Mouse (Mus musculus) stomach, embryonic 14.5 days (tissue): ENCODE results near the gene Pemt. TPM values are rescaled to one million over a fixed set of nuclear protein-coding genes. Genes with fewer than 3 reads are reported as not detected.

ENCODE experiments used
- ATAC-seq: fragments of 200-750 bp; cut with Nextera tagmentation; 2 replicates; pipeline ENCODE4 v1.8.0; 2017; ENCODE audit warnings: low read depth, moderate TSS enrichment; ENCODE audit not compliant: insufficient number of reproducible peaks, insufficient read depth, low FRiP score
- H3K27ac ChIP-seq: fragments of 300-500 bp; sonication (generic); 2 replicates; pipeline ENCODE4 v1.5.1; 2014; ENCODE audit warnings: mild to moderate bottlenecking, low read length, moderate library complexity, mixed read lengths
- H3K27me3 ChIP-seq: fragments of 300-500 bp; sonication (generic); 2 replicates; pipeline ENCODE4 v1.6.1; 2014; ENCODE audit warnings: low read length, control low read depth, mixed read lengths; ENCODE audit not compliant: control insufficient read depth, insufficient read depth
- H3K36me3 ChIP-seq: fragments of 300-500 bp; sonication (generic); 2 replicates; pipeline ENCODE4 v1.6.1; 2014; ENCODE audit warnings: mild to moderate bottlenecking, control low read depth, low read length, moderate library complexity, mixed read lengths; ENCODE audit not compliant: control insufficient read depth, insufficient read depth
- H3K4me1 ChIP-seq: fragments of 300-500 bp; sonication (generic); 2 replicates; pipeline ENCODE4 v1.6.1; 2014; ENCODE audit warnings: low read length, control low read depth, mixed read lengths; ENCODE audit not compliant: control insufficient read depth, insufficient read depth
- H3K4me2 ChIP-seq: fragments of 300-500 bp; sonication (generic); replicated peaks from 2 replicates; pipeline ENCODE4 v1.6.1; 2014; ENCODE audit warnings: low read depth, low read length, control low read depth
- H3K4me3 ChIP-seq: fragments of 300-500 bp; sonication (generic); 2 replicates; pipeline ENCODE4 v1.5.1; 2014; ENCODE audit warnings: low read depth, low read length, control low read depth
- H3K9ac ChIP-seq: fragments of 300-500 bp; sonication (generic); replicated peaks from 2 replicates; pipeline ENCODE4 v1.6.1; 2014; ENCODE audit warnings: low read depth, mild to moderate bottlenecking, control low read depth, low read length, moderate library complexity, mixed read lengths
- H3K9me3 ChIP-seq: fragments of 300-500 bp; sonication (generic); 2 replicates; pipeline ENCODE4 v1.6.1; 2016; ENCODE audit warnings: low read depth, low read length, control low read depth; ENCODE audit not compliant: control insufficient read depth
- WGBS: fragments of 180-500 bp; shearing (Covaris S2); extraction: QIAGEN DNeasy Blood & Tissue Kit; methylation state at CpG from one replicate; pipeline ENCODE4 v1.1.7; 2014; 5-methylcytosine and 5-hydroxymethylcytosine counted together
- polyA plus RNA-seq: library from polyadenylated mRNA; unstranded; fragments of >200 nt; fragmentation: Nextera tagmentation; extraction: Ambion mirVana; gene quantifications from 2 replicates; pipeline ENCODE4 v1.2.1, GENCODE M21; 2014

Pemt gene
- polyA plus RNA-seq, 1 experiment from 2014 or later, result 6.7 TPM

DNA sequence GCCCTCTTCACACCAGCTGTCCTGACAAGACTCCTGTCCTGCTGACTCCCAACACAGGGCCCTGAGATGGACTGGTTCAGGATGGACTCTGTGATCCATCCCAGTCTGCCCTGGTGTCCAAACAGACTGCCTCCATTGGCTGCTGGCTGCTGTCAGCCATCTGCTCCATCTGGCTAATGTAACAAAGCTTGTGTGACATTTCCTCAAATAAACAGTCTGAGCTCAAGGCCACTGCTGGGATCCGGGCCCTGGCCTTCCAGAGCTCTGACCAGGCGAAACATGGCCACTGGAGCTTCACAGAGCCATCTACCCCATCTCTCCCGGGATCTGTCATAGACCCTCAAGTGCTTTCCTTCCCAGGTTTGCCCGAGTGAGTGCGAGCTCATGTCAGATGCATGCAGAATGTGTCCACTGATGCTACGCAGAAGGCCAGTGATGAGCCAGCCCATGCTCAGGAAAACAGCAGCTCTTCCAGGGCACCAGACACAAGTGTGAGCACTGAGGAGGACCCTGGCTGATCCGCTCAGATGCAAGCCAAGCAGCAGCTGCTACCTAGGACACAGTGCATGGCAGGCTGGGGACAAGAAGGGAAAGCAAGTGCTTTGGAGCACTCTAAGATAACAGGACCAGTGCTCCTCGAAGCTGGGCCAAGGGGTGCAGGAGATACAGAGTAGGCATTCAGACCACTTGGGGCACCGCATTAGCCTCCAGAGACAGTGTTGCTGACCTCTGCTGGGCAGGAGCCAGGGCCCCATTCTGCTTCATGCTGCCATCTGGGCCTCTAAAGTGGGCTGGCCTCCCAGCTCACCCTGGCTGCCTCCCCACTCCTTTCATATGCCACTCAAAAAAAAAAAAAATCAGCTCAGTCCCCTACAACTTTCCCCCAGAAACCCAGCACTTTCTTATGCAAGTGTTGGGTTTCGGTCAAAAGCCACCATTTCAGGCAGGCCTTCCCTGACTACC lies 18.1 kb downstream of the Pemt start:
- Histone ChIP-seq H3K27me3 (no peaks in the 10 kb centered on the region), H3K4me2 (no peak overlapping the region), H3K9me3 (no peaks in the 10 kb centered on the region), H3K36me3 (no peaks in the 10 kb centered on the region), H3K27ac (peak overlapping the region; percentile 69; the same call in 1 of the 2 replicates), H3K4me3 (no peak overlapping the region), H3K9ac (no peak overlapping the region), H3K4me1 (0 out of 2 replicates have a peak, but pooled peaks cover 10% of the 10 kb centered on the region)
- ATAC-seq, result peak; percentile 30; the same call in 1 of the 2 replicates
- 57% methylated on average over 10 of the region's 10 CpGs for WGBS

DNA sequence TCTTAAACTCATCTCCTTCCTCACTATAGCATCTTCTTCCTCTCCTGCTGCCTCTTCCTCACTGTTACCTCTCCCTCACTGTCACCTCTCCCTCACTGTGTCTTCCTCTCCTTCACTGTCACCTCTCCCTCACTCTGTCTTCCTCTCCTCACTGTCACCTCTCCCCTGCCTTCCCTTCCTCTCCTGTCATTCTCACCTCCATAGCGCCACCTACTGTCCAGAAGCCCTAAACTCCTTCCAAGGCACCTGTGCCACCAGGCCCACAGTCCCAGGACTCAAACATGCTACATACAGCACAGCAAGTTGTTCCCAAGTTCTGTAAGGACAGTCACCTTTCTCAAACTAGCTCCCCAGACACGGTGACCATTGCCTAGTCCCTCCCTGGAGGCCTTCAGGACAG lies 19.0 kb downstream of the Pemt start:
- no peaks in the 10 kb centered on the region for H3K36me3 ChIP-seq
- H3K4me2 ChIP-seq, result no peak overlapping the region
- no peak overlapping the region for H3K9ac ChIP-seq
- H3K9me3 ChIP-seq, result no peaks in the 10 kb centered on the region
- 0 out of 2 replicates have a peak, but pooled peaks cover 10% of the 10 kb centered on the region for H3K4me1 ChIP-seq
- no peak for ATAC-seq
- WGBS, result 6% methylated on average over 2 of the region's 2 CpGs
- H3K27ac ChIP-seq, result no peak overlapping the region
- no peak overlapping the region for H3K4me3 ChIP-seq
- no peaks in the 10 kb centered on the region for H3K27me3 ChIP-seq

DNA sequence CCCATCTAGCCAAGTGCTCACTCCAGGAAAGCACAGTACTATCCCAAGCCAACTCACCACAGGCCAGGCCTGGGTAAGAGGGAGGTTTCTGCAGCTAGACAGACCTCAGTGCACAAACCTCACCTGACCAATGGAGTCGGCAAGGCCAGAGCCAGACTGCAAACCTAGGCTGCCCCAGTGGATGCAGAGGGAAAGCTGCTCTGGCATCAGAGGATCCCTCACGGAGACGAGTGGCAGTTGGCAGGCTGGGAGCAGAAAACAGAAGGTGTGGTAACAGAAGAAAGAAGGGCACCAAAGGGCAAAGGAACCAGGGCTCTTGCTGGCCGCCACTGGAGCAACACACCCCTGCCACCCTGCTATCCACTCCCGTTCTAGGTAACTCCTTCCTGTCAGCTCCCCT lies 20.1 kb downstream of the Pemt start:
- ATAC-seq, result no peak
- Histone ChIP-seq H3K4me2 (no peak overlapping the region), H3K9ac (no peak overlapping the region), H3K36me3 (no peaks in the 10 kb centered on the region), H3K27ac (no peak overlapping the region), H3K4me3 (no peak overlapping the region), H3K9me3 (no peaks in the 10 kb centered on the region), H3K4me1 (0 out of 2 replicates have a peak, but pooled peaks cover 10% of the 10 kb centered on the region), H3K27me3 (no peaks in the 10 kb centered on the region)
- WGBS, result 70% methylated on average over 5 of the region's 5 CpGs

DNA sequence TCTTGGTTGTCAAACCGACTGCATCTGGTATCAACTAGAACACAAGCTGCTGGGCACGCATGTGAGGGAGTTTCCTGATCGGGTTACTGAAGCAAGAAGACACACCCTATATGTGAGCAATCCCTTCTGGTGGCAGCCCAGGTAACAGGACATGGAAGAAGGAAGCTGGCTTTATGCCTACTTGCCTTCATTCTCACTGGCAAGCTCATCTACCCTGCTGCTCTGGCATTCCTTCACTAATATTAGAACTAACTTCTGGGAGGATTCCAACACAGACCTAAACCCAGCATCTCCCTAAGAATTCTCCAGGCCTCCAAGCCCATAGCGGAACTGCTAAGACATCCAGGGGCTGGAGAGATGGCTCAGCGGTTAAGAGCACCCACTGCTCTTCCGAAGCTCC lies 25.1 kb downstream of the Pemt start:
- Histone ChIP-seq H3K9ac (no peak overlapping the region), H3K27ac (no peak overlapping the region), H3K4me1 (no peaks in the 10 kb centered on the region), H3K4me3 (no peak overlapping the region), H3K9me3 (no peaks in the 10 kb centered on the region), H3K4me2 (no peak overlapping the region), H3K36me3 (no peaks in the 10 kb centered on the region), H3K27me3 (no peaks in the 10 kb centered on the region)
- WGBS, result 85% methylated on average over 6 of the region's 6 CpGs
- no peak for ATAC-seq

DNA sequence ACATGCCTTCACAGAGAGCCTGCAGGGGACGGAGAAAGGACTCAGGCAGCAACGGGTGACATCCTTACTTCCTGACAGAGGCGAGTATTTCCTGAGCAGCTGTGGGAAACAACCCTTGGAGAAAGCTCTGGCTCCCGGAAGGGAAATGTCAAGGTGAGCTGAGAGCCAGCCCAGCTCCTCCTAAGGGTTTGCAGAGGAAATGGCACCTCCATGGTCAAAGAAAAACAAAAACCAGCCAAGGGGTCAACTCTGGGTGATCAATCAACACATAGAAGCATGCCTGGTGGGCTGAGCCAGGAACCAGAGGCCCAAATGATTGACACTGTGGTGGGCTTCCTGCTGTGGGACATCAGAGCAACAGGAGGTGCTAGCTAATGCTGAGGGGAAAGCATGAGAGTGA lies 29.6 kb downstream of the Pemt start:
- ATAC-seq, result no peak
- WGBS, result 32% methylated on average over 4 of the region's 4 CpGs

DNA sequence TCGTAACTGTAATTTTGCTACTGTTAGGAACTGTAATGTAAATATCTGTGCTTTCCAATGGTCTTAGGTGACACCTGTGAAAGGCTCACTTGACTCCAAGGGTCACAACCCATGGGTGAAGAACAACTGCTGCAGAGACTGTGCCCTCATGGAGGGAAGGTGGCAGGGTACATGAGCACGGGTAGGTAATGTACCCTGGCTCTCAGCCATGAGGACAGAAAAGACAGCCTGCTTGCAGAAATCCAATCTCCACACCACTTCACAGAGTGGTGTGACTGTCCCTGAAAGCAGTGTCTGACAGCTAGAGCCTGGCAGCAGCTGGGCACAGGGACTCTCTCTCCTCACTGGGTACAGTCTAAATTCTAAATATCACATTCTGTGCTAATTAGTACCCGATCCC lies 34.8 kb downstream of the Pemt start:
- no peaks in the 10 kb centered on the region for H3K27me3 ChIP-seq
- 85% methylated on average over 3 of the region's 3 CpGs for WGBS

More for the DNA sequence above, 29.6 kb downstream of the Pemt start:
- no peak overlapping the region for H3K4me2 ChIP-seq
- H3K27me3 ChIP-seq, result no peaks in the 10 kb centered on the region
- no peak overlapping the region for H3K4me3 ChIP-seq
- no peaks in the 10 kb centered on the region for H3K4me1 ChIP-seq
- no peaks in the 10 kb centered on the region for H3K36me3 ChIP-seq
- no peak overlapping the region for H3K27ac ChIP-seq
- H3K9me3 ChIP-seq, result no peaks in the 10 kb centered on the region
- no peak overlapping the region for H3K9ac ChIP-seq

DNA sequence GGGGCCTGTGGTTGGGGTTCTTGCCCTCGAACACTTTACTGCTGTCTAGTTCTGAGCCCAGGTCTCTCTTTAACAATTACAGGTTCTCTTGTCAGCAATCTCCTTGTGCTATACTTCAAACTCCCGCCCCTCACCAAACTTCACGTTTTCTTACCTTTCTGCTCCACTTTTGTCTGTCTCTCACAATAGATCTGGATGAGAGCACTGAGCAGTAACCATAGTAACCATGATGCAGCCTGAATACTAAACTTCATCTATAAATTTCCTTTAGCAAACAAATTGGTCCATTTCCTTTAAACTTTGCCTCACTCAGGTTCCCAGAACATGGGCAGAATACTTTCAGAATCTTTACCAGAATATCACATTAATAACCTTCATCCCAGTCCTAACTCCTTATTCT lies 36.8 kb downstream of the Pemt start:
- no peak overlapping the region for H3K9ac ChIP-seq
- H3K27me3 ChIP-seq, result no peaks in the 10 kb centered on the region
- WGBS, result 74% methylated on average over 3 of the region's 3 CpGs
- H3K9me3 ChIP-seq, result no peaks in the 10 kb centered on the region
- H3K4me1 ChIP-seq, result no peaks in the 10 kb centered on the region
- no peak overlapping the region for H3K4me2 ChIP-seq
- no peak overlapping the region for H3K27ac ChIP-seq
- no peak for ATAC-seq
- no peak overlapping the region for H3K4me3 ChIP-seq
- H3K36me3 ChIP-seq, result no peaks in the 10 kb centered on the region

More for the DNA sequence above, 34.8 kb downstream of the Pemt start:
- Histone ChIP-seq H3K9ac (no peak overlapping the region), H3K4me3 (no peak overlapping the region), H3K27ac (no peak overlapping the region), H3K4me2 (no peak overlapping the region), H3K9me3 (no peaks in the 10 kb centered on the region), H3K36me3 (no peaks in the 10 kb centered on the region), H3K4me1 (no peaks in the 10 kb centered on the region)
- no peak for ATAC-seq

DNA sequence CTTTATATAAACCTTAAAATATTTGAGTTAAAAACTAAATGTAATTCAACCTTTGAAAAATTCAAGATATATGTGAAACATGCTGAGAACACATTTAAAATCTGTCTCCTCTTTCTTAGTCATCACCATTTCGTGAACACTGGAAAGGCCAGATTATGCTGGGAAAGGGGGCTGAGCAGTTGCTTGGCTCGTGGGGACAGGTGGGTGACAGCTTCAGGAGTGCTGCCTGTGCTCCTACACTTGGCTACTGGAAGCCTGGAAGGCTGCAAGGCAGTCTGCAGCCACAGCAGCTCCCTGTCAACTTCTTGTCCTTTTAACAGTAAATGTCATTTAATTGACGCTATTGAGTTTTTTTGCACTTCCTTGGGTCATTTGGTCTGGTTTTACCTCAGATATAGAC lies 40.4 kb downstream of the Pemt start:
- ATAC-seq, result no peak
- Histone ChIP-seq H3K4me1 (no peaks in the 10 kb centered on the region), H3K4me2 (no peak overlapping the region), H3K9me3 (no peaks in the 10 kb centered on the region), H3K27ac (no peak overlapping the region), H3K36me3 (no peaks in the 10 kb centered on the region), H3K27me3 (no peaks in the 10 kb centered on the region), H3K9ac (no peak overlapping the region), H3K4me3 (no peak overlapping the region)
- WGBS, result 73% methylated on average over 3 of the region's 3 CpGs
